Mouse (Mus musculus) v-Abl transformed pro-B cells (cell line): Measurements from ENCODE around the gene Ndfip2.

Experiments
- in situ Hi-C, 2 experiments: fragments of 400-800 bp; cut with MboI; formaldehyde crosslinking; loops; one replicate each; pipeline ENCODE4 v1.15.1; 2025; ENCODE audit not compliant: unreplicated experiment in 2 of 2

Gene Ndfip2

DNA sequence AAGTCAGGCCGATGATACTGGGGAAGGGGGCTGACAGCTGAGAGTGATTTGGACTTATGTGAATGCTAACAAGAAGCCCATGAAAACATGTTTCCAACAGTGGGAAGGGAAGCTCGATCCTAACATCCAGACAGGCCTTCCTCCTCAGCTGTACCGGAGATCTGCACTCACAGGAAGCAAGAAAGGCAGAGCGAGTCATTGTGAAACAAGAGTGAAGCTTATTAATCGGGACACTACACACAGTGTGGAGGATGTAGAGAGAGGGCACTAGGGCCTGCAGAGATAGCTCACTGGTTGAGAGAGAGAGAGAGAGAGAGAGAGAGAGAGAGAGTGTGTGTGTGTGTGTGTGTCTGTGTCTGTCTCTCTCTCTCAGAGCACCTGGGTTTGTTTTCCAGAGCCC lies 16.8 kb downstream of the Ndfip2 start:
- in situ Hi-C loops: loop anchor here in 1 of 2 experiments (25.0 kb wide), 1 partner anchor 1563 kb away; no protein-coding TSS in a partner anchor

DNA sequence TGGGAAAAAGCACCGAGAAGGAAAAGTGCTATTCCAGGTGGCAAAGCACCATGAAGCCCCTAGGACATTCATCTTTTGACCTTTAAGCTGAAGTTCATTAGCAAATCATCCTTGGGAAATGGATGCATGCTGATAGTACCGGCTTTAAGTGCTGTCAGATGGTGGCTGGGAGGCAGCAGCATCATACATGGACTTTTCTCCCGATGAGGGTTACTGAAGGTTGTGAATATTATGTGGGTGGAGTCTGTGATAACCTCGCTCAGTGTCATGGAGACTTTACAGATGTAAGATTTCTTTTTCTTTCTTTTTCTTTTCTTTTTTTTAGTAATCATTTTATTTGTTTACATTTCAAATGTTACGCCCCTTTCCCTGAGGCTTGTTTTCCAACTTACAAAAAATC lies 18.9 kb downstream of the Ndfip2 start:
- in situ Hi-C loops: loop anchor here in 1 of 2 experiments (25.0 kb wide), 1 partner anchor 1565 kb away; no protein-coding TSS in a partner anchor

DNA sequence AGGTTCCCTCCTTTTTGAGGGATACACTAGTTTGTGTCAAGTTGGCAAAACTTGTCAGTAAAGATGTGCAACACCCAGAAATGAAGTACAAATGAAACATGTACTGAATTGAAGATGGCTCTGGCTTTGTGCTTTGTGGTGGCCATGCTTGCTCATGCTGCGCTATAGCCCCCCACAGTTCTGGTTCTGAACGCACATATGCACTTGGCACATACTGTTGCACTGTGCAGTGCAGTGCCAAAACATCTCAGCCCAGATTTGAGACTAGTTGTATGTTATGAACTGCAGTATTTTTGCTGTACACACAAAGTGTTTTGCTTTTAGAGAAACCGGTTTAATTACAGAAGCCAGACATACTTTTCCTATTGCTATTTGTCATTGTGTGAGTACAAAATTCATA lies 25.7 kb downstream of the Ndfip2 start:
- in situ Hi-C loops: loop anchor here in 1 of 2 experiments (25.0 kb wide), 1 partner anchor 1572 kb away; no protein-coding TSS in a partner anchor

DNA sequence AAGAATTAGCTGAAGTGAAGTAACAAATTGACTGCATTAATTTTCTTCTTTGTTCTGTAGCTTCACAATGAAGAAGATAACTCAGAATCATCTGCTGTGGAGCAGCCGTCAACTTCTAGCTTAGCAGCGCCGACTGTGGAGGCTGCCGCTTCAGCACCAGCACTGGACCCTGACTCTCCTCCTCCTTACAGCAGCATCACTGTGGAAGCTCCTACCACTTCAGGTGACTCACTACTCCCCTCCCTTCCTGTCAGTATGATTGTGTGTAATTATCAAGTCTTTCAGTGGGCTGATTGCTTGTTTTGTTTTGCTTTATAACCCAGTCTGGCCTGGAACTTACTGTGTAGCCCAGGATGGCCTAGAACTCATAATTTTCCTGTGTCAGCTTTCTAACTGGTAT lies 29.2 kb downstream of the Ndfip2 start:
- in situ Hi-C loops: loop anchor here in 1 of 2 experiments (25.0 kb wide), 1 partner anchor 1575 kb away; no protein-coding TSS in a partner anchor

GRCm38 (mm10) chr14:105287972-105288371 lies 29.6 kb downstream of the Ndfip2 start:
- in situ Hi-C loops: loop anchor here in 1 of 2 experiments (25.0 kb wide), 1 partner anchor 1576 kb away; no protein-coding TSS in a partner anchor

DNA sequence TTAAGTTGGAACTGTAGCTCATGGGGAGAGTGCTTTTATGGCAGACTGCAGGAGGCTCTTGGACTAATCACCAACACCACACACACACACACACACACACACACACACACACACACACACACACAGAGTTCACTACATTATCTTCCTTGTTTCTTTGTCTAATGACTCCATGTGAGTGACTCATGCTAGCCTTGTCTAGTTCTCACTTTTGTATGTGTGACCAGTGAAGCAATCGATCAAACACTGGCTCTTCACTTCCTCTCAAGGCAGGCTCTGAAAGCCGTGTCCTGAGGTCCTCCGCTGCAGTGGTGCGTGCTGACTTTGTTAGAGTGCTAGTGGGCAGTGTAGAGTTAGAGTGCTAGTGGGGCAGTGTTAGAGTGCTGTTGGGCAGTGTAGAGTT lies 30.2 kb downstream of the Ndfip2 start:
- in situ Hi-C loops: loop anchor here in 1 of 2 experiments (25.0 kb wide), 1 partner anchor 1576 kb away; no protein-coding TSS in a partner anchor

DNA sequence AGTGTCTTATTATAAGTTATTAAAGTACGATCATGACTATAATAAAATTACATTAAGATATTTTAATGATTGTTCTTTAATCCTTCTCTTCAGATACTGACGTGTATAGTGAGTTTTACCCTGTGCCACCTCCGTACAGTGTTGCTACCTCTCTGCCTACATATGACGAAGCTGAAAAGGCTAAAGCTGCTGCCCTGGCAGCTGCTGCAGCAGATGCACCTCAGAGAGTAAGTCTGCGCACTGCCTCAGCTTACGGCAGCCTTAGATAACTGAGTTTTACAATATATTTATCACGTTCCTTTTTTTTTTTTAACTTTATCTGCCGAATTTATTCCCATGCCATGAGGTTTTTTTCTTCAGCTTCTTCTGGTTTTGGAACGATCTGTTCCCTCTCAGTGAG lies 33.8 kb downstream of the Ndfip2 start:
- in situ Hi-C loops: loop anchor here (5.0 to 25.0 kb wide), 7 partner anchors 57 to 1580 kb away; no protein-coding TSS in a partner anchor

- in situ Hi-C loops: loop anchor here (5.0 to 25.0 kb wide), 7 partner anchors 59 to 1581 kb away; no protein-coding TSS in a partner anchor
Measured at GRCm38 (mm10) chr14:105293777-105294176, 35.4 kb downstream of the Ndfip2 start.

- in situ Hi-C loops: loop anchor here (5.0 to 25.0 kb wide), 6 partner anchors 61 to 1584 kb away; no protein-coding TSS in a partner anchor
Measured at GRCm38 (mm10) chr14:105295820-105296582, 37.6 kb downstream of the Ndfip2 start.

- in situ Hi-C loops: loop anchor here (5.0 to 25.0 kb wide), 7 partner anchors 65 to 1587 kb away; no protein-coding TSS in a partner anchor
Measured at GRCm38 (mm10) chr14:105299744-105300255, 41.4 kb downstream of the Ndfip2 start.

DNA sequence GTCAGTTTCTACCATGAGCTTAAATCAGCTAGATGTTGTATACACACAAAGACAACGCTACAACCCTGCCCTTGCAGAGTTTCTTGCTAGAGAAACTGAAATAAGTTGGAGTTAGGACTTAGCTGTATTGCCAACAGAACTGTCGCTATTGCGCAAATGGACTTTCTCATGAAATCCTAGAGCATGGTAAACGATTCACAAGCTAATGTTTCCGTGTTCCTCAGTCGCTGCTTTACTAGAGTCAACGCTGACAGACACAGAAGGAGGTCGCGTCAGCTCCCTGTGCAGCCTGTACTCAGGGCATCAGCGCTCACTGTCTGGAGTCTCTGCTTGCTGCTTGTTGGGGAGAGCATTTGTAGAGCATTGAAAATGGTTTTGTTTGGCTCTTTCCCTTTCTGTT lies 42.2 kb downstream of the Ndfip2 start:
- in situ Hi-C loops: loop anchor here (10.0 to 25.0 kb wide), 2 partner anchors 488 to 604 kb away; no protein-coding TSS in a partner anchor

- in situ Hi-C loops: loop anchor here (10.0 to 25.0 kb wide), 2 partner anchors 490 to 602 kb away; no protein-coding TSS in a partner anchor
Measured at GRCm38 (mm10) chr14:105302708-105303107, 44.3 kb downstream of the Ndfip2 start.

- in situ Hi-C loops: loop anchor here (10.0 to 25.0 kb wide), 2 partner anchors 495 to 597 kb away; no protein-coding TSS in a partner anchor
Measured at GRCm38 (mm10) chr14:105307716-105308115, 49.3 kb downstream of the Ndfip2 start.

DNA sequence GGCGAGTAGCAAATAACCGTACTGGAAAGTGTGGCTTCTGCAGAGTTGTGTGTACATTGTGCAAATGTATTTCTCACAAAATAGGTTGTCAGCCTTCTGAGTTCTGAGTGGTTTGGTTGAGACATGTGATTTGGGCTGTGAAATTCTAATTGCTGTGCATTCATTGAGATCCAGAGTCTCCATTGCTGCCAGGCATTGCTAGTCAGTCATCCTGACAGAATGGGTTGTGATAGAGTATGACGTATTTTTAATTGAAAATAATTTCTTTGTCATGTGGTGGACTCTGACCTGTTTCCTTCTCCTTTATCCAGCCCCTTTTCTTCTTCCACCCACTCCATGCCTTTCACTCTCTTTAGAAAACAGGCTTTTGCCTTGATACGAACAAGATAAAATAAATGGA lies 54.0 kb downstream of the Ndfip2 start:
- in situ Hi-C loops: loop anchor here in 1 of 2 experiments (25.0 kb wide), 1 partner anchor 500 kb away; no protein-coding TSS in a partner anchor

- in situ Hi-C loops: loop anchor here in 1 of 2 experiments (25.0 kb wide), 1 partner anchor 501 kb away; no protein-coding TSS in a partner anchor
Measured at GRCm38 (mm10) chr14:105312944-105313343, 54.6 kb downstream of the Ndfip2 start.

DNA sequence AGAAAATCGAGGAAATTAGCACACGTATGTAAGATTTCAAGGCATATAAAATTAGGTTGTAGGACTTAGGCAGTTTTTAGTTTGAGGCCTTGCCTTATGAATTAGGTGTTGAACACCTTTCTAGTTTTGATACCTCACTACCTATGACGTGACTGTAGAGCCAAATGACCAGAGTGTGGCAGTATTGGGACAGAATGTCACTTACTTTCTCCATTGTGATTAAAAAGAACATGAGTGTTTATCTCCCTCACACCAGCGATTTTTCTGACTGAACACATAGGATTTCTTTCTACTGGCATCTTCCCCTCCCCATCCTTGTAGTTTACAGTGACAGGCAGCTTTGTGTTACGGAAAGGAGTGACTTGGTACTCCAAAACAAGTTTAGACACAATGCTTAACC lies 55.5 kb downstream of the Ndfip2 start:
- in situ Hi-C loops: loop anchor here in 1 of 2 experiments (25.0 kb wide), 1 partner anchor 502 kb away; no protein-coding TSS in a partner anchor

GRCm38 (mm10) chr14:105321712-105322111 lies 63.3 kb downstream of the Ndfip2 start:
- in situ Hi-C loops: loop anchor here in 1 of 2 experiments (25.0 kb wide), 1 partner anchor 509 kb away; no protein-coding TSS in a partner anchor

GRCm38 (mm10) chr14:105322829-105323228 lies 64.5 kb downstream of the Ndfip2 start:
- in situ Hi-C loops: loop anchor here in 1 of 2 experiments (25.0 kb wide), 1 partner anchor 511 kb away; no protein-coding TSS in a partner anchor

- in situ Hi-C loops: loop anchor here in 1 of 2 experiments (25.0 kb wide), 1 partner anchor 511 kb away; no protein-coding TSS in a partner anchor
Measured at GRCm38 (mm10) chr14:105323448-105323847, 65.1 kb downstream of the Ndfip2 start.
